Mouse (Mus musculus) forelimb bud, embryonic 11.5 days (tissue): ENCODE results near the gene Mrps24.

Experiments
- DNase-seq: peaks from one replicate; pipeline ENCODE4 v3.0.0-alpha.2; 2012; ENCODE audit warnings: low read depth, low spot score

Gene Mrps24

DNA sequence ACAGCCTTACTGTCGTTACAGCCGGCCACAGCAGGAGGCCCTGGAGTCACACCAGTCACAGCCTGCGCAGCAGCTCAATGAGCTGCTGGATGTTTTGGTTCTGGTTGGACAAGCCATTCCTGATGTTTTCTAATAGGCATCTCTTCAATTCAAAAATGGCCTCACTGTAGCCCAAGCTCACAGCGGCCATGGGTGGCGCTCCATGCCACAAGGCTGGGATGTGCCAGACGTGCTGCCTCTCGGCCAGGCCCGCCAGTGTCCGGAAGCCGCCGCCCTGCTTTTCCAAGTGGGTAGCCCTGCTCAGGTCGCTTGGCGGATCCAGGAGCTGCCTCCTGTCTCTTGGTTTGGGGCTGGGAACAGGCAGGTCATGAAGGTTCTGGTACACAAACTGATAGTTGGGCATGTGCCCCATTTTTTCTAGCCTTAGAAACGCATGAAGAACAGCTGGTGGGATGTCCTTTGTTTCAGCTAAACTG, at the start of gene Mrps24:
Gene Mrps24, minus strand, starts transcription at position 51 of the 476 bp plus-strand sequence.
- DNase-seq: no peak

DNA sequence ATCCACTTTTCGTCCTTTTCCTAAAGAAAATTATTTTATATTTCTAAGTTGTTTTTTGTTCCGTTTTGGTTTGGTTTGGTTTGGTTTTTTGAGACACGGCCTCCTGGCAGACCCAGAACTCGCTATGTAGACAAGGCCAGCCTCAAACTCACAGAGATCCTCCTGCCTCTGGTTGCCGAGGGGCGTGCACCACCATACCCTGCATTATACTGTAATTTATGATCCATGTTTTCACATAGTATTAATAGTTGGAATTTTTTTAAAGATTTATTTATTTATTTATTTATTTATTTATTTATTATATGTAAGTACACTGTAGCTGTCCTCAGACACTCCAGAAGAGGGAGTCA, 47.1 kb upstream of the Mrps24 start:
- no peak for DNase-seq

- DNase-seq: peak; percentile 90
Measured at GRCm38 (mm10) chr11:5761820-5762632, 46.5 kb upstream of the Mrps24 start, which contains the start of gene Urgcp. TSS of gene Urgcp (minus strand) at chr11:5762376.

- no peak for DNase-seq
Measured at GRCm38 (mm10) chr11:5753755-5754154, 38.3 kb upstream of the Mrps24 start.

DNA sequence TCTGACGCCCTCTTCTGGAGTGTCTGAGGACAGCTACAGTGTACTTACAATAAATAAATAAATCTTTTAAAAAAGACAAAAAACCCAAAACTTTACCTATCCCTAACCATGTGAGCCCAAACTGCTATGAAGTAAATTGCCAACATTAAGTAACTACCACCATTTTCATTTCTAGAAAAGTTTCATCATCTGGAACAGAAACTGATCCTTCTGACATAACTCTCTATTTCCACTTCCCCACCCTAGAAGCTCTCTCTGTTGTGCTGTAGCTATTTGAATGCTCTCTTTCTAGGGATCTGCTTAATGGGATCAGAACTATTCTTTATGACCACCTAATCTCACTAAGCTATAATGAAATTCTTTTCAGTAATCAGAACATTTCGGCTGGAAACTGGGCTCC, 29.5 kb upstream of the Mrps24 start:
- no peak for DNase-seq

DNA sequence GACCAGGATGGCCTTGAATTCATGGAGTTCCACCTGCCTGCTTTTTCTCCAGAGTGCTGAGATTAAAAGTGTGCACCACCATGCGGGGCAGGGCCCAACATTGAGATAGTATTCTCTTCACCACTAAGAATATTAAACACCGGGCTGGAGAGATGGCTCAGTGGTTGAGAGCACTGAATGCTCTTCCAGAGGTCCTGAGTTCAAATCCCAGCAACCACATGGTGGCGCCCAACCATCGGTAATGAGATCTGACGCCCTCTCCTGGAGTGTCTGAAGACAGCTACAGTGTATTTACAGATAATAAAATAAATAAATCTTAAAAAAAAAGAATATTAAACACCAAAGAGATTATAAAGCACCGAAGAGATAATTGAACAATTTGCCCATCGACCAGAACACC, 26.6 kb upstream of the Mrps24 start:
- no peak for DNase-seq

DNA sequence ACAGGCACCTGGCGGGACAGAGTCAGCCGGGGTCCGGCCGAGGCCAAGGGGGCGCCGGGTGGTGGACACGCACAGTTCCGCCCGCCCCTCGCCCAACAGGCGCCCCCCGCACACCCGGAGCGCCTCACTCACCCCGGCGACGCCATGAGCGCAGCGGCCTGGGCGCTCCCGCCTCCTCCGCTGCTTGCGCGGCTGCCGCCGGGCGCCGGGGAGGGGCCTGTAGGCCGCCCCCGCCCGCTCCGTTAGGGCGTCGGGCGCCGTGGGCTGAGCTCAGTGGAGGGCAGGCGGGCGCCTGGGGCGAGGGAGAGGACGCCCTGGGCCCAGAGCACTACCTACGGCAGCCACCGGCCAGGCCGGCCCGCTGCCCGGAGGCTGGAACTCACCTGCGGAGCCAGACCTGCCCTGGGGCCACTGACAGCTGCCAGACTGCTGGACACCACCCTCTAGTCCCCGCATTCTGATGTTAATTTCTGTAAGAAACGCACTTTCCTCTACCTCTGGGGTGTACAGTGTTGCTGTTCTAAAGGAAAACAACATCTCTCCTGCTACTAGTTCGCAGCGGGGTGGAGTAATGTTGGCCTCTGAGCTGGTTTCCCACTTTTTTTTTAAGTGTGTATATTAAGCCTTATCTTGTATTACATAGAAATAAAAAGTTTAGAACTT, 25.6 kb upstream of the Mrps24 start:
- DNase-seq: peak; percentile 43

GRCm38 (mm10) chr11:5740599-5740964, 25.1 kb upstream of the Mrps24 start:
- peak; percentile 11 for DNase-seq

DNA sequence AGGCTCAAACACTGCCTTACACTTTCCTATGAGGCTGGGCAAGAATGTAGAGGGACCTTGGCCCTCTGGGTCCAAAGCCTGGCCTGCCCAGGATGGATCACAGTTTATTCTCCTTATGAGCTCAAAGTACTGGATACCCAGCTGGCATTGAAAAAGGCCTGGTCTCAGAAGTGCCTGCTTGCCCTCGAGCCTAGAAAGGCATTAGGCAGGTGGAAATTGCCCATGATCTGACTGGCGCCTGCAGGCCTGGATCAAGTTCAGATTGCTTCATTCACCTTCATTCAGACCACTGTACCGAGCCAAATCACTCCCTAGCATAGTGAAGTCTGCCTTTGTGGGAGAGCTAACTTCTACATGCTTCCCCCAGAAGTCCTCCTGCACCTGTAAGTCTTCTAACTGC, 24.4 kb upstream of the Mrps24 start:
- DNase-seq: no peak

- DNase-seq: no peak
Measured at GRCm38 (mm10) chr11:5738888-5739632, 23.6 kb upstream of the Mrps24 start.

DNA sequence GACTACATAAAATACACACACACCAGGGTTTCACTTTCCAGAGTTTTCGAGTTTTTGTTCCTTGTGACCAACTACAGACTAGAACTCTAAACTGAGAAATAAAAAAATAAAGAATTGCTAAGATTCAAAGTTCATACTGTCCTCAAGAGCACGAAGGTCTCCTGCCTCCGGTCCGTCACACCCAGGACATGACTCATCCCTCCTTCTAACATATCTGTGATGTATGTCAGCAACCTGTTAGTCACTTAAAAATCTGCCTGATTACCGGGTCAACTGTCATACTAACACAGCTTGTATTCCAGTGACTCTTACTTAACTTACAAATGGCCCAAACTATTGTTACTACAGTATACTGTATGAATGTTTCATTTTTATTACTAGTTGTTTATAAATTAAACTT, 21.7 kb upstream of the Mrps24 start:
- no peak for DNase-seq

DNA sequence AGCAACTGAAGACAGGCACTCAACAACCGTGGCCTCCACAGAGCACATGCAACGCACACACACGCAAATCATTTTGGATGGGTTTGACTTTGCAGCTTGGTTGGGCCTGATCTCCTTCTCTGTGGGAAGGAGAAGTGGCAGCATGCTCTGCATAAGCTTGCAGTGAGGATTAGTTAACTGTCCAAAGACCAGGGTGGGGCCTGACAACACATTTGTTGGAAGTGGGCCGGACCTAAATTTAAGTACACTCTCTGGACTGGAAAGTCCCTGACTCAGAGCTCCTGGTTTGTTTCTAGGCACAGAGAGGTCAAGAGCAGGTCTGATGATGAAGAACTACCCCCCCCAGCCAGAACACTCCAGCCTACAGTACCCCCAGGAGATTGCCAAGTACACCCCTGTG, 18.8 kb upstream of the Mrps24 start:
- DNase-seq: no peak

- DNase-seq: no peak
Measured at GRCm38 (mm10) chr11:5732401-5732800, 16.9 kb upstream of the Mrps24 start.

DNA sequence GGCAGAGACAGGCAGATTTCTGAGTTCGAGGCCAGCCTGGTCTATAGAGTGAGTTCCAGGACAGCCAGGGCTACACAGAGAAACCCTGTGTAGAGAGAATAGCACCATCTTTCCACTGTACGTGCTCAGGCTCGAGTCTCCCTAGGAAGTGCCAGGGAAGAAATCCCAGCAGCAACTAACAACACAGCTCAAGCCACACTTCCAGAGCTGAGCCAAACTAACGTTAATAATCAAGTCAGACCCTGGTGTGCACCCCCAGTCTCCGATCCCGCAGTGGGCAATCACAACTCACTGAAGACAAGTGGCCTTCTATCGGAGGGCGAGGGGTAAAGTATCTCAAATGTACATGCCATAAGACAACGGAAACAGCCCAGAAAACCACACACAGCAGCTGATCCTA, 14.1 kb upstream of the Mrps24 start:
- no peak for DNase-seq

DNA sequence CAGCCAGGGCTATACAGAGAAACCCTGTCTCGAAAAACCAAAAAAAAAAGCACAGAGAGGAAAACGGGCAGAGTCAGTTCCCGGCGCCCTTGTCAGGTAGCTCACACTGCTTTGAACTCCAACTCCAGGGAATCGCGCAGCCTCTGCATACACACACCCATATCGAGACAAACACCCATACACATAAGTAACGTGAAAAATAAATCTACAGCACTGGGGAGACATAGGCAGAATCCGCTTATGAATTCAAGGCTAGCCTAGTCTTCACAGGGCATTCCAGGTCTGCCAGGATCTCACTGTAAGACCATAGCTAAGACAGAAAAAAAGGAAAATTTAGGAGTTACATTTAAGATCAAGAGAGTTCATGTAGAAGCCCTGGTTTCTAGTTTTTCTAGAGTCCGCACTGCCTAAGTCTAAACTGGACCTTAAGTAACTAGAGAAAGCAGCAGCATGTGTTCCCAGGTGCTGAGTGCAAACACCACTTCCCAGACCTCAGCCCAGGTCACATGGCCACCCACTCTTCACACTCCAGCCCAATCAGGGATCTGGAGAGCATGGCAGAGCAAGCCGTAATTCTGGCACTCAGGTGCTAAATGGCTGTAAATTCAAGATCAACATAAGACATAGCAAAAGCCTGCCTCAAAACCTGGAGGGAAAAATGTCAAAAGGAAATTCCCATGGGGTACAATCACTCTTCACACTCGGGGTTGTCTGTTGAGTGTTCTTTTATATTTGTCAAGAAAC, 3.3 kb upstream of the Mrps24 start:
- no peak for DNase-seq

- DNase-seq: no peak
Measured at GRCm38 (mm10) chr11:5716938-5717705, 1.6 kb upstream of the Mrps24 start.

GRCm38 (mm10) chr11:5716246-5716645, 766 bp upstream of the Mrps24 start:
- no peak for DNase-seq

DNA sequence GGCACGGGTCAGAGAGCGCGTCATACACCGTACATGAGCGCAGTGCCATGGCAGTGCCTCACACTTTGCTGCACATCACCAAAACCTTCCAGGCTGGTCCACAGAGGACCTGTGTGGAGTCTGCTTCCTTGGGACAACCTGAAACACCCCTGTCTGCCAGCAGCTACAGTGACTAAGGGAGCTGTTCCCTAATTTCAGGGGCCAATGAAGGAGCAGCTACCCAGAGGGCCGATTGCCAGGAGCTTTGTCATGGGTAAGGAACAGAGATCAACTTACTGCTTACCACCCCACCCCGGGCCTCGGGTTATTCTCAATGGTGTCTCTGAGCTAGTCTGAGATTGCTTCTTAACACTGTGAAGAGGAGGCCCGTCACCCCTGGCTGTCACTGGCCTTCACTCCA, 301 bp downstream of the Mrps24 start:
- DNase-seq: no peak

DNA sequence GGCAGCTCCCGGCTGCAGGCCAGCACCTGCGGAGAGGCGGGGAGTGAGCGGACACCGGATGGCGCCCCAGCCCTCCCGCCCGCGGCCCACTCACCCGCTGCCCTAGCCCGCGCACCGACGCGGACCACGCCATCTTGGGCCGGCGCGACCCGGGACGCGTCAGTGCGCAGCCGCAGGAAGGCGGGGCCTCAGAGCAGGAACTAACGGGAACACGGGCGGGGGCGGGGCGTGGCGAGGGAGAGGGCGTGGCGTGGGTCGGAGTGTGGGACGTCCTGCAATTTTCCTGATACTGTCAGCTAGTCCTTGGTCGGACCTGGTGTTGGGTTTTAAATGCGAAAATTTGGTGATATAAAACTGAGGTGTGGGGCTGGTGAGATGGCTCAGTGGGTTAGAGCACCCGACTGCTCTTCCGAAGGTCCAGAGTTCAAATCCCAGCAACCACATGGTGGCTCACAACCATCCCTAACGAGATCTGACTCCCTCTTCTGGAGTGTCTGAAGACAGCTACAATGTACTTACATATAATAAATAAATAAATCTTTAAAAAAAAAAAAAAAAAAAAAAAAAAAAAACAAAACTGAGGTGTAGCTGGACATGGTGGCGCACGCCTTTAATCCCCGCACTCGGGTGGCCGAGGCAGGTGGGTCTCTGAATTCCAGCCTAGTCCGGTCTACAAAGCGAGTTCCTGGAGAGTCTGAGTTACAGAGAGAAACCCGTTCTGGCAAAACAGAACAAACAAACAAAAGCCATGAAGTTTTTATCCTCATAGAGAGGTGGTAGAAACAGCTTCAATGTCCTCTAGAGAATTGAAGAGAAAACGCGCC, 7.7 kb downstream of the Mrps24 start:
- peak; percentile 86 for DNase-seq

GRCm38 (mm10) chr11:5706874-5707529, 8.5 kb downstream of the Mrps24 start:
- DNase-seq: no peak
